Mouse (Mus musculus) embryonic stem cell, embryonic (primary cell): ENCODE measurements at regions not wholly inside any gene's neighbourhood (a gene's known extent, or its start where the extent isn't known, plus 50 kb on each side); places are given as distances from the start of the nearest gene placed in this dataset.

Experiments
- CTCF ChIA-PET, 4 experiments: fragments of 300-600 bp in 2 of 4; fragments of 350-600 bp in 2 of 4; sonication (Branson Sonifier 250); formaldehyde crosslinking; loops; one replicate each; lab custom pipeline; 2022; ENCODE audit warnings: inconsistent platforms in 2 of 4; lab: Charles Lee
- POLR2A ChIA-PET, 4 experiments: fragments of 300-600 bp in 2 of 4; fragments of 350-600 bp in 2 of 4; sonication (Branson Sonifier 250); formaldehyde crosslinking; loops; one replicate each; lab custom pipeline; 2022; ENCODE audit warnings: antibody characterized with exemption in 4 of 4, inconsistent platforms in 1 of 4; lab: Charles Lee

DNA sequence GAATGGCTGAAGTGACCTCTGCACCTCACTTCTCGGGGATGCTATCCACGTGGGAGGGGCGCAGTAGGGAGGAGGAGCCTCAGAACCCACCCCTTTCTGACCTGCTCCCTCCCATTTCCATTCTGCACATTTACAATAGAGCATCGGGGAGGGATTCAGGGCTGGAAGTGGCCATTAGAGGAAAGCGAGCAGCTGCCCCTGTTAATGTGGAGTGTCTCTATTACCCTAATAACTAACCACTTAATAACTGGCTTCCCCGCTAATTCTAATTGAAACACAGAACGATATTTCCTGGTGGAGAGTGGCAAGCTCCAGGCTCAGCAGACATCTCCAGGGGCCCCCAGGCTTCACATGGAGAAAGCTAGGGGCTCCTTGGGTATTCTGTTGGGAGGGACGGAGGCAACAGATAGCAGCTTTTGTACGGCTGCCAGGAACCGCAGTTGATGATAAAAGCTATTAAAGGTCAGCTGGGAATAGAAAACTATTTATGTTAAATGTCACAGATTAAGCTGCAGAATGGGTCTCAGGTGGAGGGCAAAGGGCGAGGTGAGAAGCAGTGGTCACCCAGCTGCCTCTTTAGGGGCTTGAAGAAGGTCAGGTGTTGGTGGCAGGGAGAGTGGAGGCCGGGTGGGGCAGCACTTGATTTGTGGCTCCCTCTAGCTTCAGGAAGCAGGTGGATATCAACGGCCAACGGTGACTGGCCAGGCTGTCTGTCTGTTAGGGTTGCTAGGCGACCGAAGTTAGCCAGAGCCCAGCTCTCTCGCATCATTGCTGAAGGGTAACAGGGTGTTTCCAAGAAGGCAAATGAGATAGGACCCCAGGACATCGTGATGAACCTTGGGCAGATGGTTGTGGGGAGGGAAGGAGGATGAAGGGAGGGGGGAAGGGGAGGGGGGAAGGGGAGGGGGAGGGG lies 118.4 kb upstream of the Sdk2 start:
- ChIA-PET CTCF (interaction anchor here (0.5 to 2.5 kb wide), 14 partner anchors 9 to 482 kb away, joined by 3 to 30 read pairs (median 4); no protein-coding TSS in a partner anchor), POLR2A (interaction anchor here (0.7 to 2.9 kb wide), 7 partner anchors 9 to 56 kb away, joined by 3 to 16 read pairs (median 4); no protein-coding TSS in a partner anchor)

DNA sequence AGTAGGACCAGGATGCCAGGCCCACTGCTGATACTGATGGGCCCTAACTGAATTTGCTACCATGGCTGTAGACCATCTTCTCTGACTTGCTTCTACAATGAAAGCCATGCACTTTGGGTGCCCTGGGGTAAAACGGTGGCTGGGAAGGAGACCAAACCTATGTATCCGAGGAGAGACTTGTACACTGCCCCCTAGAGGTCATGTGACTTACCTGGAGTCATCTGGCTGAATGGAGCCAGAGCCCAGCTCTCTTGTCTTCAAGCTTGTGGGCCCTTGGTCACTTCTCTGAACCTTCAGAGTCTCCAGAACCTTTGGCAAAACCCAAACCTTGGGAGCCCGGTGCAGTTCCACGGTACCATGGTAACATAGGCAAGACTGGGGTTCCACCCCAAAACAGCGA lies 117.6 kb upstream of the Sdk2 start:
- CTCF ChIA-PET = interaction anchor here (0.5 to 2.5 kb wide), 12 partner anchors 9 to 483 kb away, joined by 3 to 30 read pairs (median 4); no protein-coding TSS in a partner anchor
- POLR2A ChIA-PET = interaction anchor here in 2 of 4 experiments (0.5 to 2.4 kb wide), 6 partner anchors 10 to 216 kb away, joined by 3 to 16 read pairs (median 4); no protein-coding TSS in a partner anchor

DNA sequence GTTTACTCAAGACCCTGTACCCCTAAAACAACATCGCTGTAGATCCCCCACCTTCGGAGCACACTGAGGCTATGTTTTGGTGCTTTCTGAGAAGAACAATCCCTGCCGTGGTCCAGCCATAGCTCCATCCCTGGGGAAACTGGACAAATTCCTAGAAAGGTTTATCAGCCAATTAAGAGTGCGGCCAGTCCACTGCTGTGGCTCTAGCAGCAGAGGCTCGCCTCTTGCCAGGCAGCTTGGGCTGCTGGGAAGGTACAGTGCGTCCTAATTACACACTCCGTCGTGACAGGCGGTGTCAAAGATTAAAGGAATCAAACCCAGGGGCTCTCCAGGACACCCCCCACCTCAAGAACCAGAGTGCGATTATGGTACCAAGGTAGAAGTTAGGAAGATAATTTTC lies 116.4 kb upstream of the Sdk2 start:
- ChIA-PET POLR2A (interaction anchor here in 3 of 4 experiments (0.8 to 1.7 kb wide), 5 partner anchors 10 to 111 kb away, joined by 4 to 10 read pairs (median 5); no protein-coding TSS in a partner anchor), CTCF (interaction anchor here in 2 of 4 experiments (0.6 to 2.4 kb wide), 4 partner anchors 11 to 573 kb away, joined by 3 to 7 read pairs (median 4); no protein-coding TSS in a partner anchor)

DNA sequence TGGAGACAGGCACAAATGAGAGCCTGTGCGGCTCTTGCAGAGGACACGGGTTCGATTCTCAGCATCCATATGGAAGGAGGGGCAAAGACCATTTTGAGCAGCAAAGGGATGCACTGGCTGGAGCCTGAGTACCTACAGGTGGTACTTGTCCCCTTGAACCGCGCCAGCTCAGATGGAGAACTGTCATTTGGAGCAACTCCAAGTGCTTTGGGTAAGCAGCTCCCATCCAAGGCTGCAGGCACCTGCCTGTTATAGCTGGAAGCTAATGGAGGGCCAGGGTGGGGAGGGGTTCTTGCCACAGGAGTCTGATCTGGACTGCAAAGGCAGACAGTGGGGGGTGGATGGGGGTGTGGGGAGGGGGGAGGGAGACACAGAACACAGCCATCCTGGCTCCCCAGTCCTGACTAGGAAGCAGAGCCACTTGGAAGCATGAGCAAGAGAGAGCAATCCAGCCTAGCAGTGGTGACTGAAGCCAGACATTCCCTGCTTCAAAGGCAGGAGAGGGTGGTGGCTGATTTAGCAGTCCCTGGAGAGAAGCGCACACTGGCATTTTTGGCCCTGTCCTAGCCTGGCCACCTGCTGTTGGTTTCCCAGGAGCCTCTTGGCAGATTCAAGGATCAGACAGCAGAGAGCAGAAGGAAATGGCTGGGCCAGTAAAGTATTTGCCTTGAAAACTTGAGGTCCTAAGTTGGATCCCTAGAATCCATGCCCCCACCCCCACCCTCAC lies 112.1 kb upstream of the Sdk2 start:
- CTCF ChIA-PET = no interaction called here
- POLR2A ChIA-PET = interaction anchor here in 3 of 4 experiments (0.5 to 0.7 kb wide), 4 partner anchors 12 to 449 kb away, joined by 3 to 5 read pairs (median 4); no protein-coding TSS in a partner anchor

DNA sequence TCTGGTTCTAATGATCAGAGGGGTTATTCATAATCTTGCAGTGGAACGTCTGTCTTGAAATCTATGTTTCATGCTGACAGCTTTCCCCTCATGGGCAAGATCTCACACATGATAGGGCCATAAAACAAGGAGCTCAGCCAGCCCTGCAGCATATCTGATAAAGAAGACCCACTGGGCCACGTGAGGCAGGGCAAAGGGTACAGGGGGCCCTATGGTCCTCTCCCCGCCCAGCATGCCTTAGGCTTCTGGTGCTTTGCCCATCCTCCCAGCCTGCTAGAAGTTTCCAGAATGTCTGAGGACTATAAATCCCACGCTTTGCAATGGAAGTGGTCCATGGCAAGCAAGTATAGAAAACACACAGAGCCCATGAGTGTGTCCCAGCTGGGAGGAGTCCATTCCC lies 110.9 kb upstream of the Sdk2 start:
- CTCF ChIA-PET = no interaction called here
- POLR2A ChIA-PET = no interaction called here

DNA sequence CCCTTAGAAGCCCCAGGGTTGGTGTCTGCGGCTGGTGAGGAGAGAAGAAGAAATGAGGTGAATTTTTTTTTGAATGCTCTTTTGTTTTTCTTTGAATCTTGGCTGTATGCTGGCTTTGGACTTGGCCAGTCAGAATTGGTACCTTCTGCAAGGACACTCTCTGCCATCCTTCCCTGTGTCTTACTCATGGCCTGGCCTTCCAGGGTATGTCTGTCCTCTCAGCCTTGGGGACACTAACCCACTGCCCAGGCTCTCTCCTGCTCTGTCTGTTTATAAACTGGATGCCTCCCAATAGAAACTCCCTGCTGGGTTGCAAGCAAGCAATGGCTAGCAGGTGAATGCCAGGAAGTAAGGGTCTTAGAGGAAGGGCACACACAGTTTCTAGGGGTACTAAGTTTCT lies 110.4 kb upstream of the Sdk2 start:
- ChIA-PET CTCF (interaction anchor here in 1 of 4 experiments (0.6 kb wide), 1 partner anchor 360 kb away, joined by 4 read pairs; no protein-coding TSS in a partner anchor), POLR2A (no interaction called here)

DNA sequence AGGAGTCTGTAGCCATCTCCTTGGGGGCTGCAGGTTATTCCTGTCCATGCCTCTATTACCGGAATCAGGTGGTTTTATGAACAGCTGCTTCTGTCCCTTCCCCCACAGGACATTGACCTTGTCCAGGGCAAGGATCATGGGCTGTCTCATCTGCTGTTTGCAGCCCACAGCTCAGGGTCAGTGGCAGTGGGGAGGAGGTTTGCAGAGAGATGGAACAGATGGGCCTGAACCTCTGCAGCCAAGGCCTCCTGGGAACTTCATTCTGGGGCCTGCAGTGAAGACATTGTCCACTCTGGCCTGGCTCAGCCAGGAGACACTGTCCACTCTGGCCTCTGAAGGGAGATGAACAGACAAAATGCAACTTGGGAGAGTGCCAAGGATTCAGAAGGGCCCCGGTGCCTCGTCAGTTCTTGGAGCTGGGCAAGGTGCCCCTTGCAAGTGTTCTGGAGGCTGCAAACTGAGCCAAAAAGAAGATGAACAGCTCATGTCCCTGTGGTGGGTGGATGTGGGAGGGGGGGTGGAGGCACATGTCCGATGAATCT lies 109.9 kb upstream of the Sdk2 start:
- ChIA-PET CTCF (interaction anchor here in 2 of 4 experiments (0.6 kb wide), 2 partner anchors 87 to 361 kb away, joined by 4 read pairs; no protein-coding TSS in a partner anchor), POLR2A (interaction anchor here in 2 of 4 experiments (0.5 to 0.6 kb wide), 3 partner anchors 50 to 395 kb away, joined by 3 read pairs; no protein-coding TSS in a partner anchor)

DNA sequence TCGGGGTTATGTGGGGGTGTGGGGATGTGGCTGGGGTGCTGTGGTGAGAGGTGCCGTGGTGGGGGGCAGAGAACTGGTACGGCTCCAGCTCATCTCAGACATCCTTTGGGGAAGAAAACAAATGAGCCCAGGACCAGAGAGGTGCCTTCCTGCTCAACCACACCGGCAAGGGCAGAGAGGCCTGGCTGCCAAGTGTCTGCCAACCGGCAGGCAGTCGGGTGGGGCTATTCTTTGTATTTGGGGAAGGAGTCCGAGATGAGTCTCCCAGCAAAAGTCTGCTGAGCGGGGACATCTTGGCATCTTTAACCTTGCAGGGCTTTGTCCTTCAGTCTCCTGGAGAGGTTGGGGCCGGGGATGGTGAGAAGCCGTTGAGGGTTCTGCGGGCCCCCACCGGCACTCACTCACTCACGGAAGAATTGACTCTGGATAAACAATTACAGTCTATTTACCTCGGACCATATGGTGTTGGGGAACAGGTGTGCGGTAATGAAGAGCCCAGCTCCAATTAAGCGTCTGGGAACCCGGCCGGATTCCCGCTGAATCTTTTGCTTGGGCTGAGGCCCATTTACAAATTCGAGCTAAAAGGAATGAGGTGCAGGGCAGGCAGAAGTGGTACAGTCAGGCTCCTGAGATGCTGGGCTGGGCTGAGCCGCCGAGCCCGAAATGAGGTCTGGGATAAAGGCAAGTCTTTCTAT lies 108.7 kb upstream of the Sdk2 start:
- CTCF ChIA-PET = no interaction called here
- POLR2A ChIA-PET = no interaction called here

DNA sequence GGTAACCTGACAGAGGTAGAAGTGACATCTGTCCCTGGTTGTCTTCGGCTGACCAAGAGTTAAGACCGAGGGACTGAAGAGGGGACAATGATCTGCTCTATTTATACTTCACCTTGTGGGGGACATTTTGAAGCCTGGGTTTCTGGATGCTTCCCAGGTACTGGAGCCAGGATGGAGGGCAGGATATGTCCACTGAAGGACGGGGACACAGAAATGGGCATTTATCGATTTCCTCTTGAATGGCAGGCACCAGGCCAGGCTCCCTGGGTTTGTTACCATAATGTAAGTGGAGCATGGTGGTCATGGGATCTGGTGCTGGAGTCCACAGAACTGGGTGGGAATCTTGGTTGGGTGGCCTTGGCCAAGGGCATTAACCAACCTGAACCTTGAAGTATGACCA lies 108.0 kb upstream of the Sdk2 start:
- ChIA-PET CTCF (no interaction called here), POLR2A (no interaction called here)

DNA sequence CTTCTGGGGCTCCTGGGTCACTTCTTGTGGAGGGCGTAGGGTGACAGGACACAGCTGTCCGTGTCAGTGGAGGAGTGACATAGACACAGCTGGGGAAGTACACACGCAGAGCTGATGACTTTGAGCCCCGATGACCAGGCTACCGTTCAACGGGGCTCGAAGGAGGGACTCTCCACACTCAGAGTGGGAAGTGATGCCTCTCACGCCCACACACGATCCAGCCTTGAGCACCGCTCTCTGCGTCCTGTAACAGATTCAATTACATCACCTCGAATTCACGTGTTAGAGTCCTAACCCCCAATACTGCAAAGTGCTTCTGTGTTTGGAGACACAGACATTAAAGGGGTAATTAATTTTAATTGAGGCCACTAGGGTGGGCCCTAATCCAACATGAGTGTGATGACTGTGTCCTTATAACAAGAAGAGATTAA lies 101.4 kb upstream of the Sdk2 start:
- ChIA-PET POLR2A (interaction anchor here in 1 of 4 experiments (2.0 kb wide), 1 partner anchor 8 kb away, joined by 4 read pairs; no protein-coding TSS in a partner anchor), CTCF (no interaction called here)

DNA sequence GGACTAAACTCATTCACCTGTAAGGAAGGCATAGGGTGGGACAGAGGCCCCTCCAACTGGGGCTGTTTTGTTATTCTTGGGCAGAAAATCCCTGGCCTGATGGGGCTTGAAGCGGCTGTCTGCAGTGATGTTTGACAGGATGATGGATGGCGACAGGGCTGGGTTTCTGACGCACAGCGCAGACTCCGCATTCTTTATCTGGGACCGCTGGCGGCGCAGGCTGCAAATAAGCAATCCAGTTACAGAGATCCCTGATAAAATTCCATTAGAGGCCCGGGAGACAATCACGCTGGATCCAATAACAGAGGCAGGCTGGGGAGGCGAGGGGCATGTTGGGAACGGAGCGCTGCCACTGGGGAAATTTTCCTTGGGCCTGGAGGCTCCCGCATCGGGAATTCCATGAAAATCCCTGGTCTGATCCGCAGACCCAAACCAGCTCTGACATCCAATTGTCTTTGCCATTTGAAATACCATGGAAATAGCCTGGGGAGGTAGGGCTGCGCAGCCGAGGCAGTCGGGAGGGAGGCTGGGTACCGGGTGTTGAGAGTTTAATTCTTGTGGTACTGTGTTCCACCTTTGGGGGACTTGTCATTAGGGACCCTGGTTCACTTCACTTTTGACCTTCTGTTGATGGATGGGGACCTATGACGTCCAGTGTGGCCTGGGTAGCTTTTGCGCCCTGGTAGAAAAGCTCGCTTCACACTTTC lies 99.0 kb upstream of the Sdk2 start:
- POLR2A ChIA-PET = interaction anchor here in 1 of 4 experiments (0.9 kb wide), 1 partner anchor 976 kb away, joined by 3 read pairs; no protein-coding TSS in a partner anchor
- CTCF ChIA-PET = no interaction called here

DNA sequence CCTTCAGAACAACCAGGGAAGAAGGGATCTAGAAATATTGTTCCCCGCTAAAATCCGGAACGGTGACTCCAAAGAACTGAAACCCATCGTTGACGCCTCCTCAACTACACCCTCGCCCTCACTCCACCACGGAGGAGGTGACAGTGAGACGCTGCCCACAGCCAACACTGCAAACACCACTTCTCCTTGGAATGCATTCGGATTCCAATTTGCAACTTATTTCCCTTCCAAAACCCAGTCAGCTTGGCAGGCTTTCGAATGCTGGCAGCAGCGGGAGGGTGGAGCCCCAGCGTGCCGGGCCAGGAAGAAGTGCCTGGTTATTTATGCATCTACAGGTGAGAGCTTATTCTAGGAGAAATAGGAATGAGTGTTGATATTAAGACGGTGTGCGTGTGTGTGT lies 85.9 kb upstream of the Sdk2 start:
- CTCF ChIA-PET = no interaction called here
- POLR2A ChIA-PET = no interaction called here

DNA sequence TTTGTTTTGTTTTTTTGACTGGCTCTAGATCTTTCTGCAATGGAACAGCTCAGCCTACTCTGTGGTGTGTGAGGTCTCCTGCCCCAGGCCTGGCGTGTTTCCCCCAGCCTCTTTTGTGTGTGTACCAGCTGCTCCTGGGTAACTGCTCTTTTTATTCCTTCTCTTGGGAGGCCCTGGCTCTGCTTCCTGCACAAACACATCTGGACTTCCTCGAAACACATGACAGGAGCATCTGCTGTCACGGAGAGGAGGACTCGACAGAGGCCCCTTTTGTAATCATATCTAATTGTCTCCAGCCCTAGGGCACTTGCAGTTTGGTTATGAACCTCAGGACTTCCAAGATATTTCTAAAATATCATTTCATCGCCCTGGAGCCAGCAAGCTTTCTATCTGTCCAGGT lies 79.5 kb upstream of the Sdk2 start:
- ChIA-PET POLR2A (no interaction called here), CTCF (interaction anchor here in 1 of 4 experiments (0.7 kb wide), 1 partner anchor 46 kb away, joined by 4 read pairs; no protein-coding TSS in a partner anchor)

DNA sequence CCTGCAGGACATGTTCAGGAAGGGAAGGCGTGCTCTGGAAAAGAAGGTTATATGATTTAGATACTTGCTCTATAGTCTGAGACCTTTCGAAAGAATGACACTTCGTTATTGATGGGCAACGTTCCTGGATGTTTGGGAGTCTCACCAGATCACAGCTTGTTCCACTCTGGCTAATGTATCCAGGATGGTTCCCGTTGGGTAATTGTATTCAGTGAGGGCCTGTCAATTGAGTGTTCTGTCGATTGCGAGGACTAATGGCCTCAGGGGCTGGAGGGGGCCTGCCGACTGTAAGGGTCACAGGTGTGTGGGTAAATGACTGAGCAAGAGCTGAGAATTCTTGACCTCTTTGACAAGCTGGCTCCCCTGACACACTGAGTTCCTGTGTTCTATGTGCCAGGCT lies 62.4 kb upstream of the Sdk2 start:
- CTCF ChIA-PET = interaction anchor here in 2 of 4 experiments (1.0 to 1.2 kb wide), 2 partner anchors 65 to 507 kb away, joined by 3 to 4 read pairs; no protein-coding TSS in a partner anchor
- POLR2A ChIA-PET = interaction anchor here in 2 of 4 experiments (0.5 to 1.7 kb wide), 6 partner anchors 9 to 747 kb away, joined by 3 to 4 read pairs (median 3); partner anchors contain the start of gene Cdc42ep4 (in 1 of the 2)

DNA sequence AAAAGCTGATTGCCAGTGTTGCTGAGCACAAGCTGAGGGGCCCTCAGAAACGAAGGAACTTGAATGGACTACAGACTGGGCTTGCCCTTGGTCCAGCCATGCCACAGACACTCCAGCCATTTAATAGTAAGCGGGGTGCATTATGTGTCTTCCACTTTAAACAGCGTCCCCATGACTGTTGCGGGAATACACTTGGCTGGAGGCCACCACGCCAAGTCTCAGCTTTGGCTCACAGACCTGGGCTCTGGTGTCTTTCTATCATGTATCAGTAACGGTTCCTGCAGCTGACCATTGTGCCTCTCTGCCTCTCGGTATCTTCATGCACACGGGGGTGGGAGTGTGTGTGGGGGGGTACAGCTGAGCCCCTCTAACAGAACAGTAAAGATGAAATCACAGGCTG lies 62.0 kb upstream of the Sdk2 start:
- POLR2A ChIA-PET = interaction anchor here in 2 of 4 experiments (0.9 to 1.7 kb wide), 5 partner anchors 9 to 377 kb away, joined by 3 to 4 read pairs (median 3); partner anchors contain the start of gene Cdc42ep4 (in 1 of the 2)
- CTCF ChIA-PET = interaction anchor here in 1 of 4 experiments (1.0 kb wide), 1 partner anchor 66 kb away, joined by 3 read pairs; no protein-coding TSS in a partner anchor

DNA sequence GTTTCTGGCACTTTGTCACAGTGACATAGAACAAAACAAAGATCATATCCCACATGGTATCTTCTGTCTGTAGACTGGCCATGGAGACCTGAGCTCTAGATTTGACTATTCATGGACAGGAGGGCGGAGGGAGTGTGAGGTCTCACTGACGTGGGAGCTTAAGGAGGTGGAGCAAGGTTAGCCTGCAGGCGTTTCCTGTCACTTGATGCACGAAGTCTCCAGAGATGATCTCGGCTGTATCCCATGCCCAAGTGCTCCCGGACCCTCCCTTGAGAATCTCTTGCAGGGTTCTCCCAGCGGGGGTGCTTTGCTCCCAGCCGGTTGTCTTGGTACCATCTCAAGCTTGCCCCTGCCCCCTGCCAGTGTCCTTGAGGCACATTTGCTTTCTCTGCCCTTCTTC lies 60.6 kb upstream of the Sdk2 start:
- CTCF ChIA-PET = interaction anchor here in 3 of 4 experiments (0.5 to 1.0 kb wide), 6 partner anchors 8 to 801 kb away, joined by 3 to 11 read pairs (median 4); no protein-coding TSS in a partner anchor
- POLR2A ChIA-PET = interaction anchor here in 3 of 4 experiments (0.6 to 1.0 kb wide), 3 partner anchors 9 to 67 kb away, joined by 3 to 5 read pairs (median 3); partner anchors contain the start of gene Sdk2 (in 1 of the 3)

DNA sequence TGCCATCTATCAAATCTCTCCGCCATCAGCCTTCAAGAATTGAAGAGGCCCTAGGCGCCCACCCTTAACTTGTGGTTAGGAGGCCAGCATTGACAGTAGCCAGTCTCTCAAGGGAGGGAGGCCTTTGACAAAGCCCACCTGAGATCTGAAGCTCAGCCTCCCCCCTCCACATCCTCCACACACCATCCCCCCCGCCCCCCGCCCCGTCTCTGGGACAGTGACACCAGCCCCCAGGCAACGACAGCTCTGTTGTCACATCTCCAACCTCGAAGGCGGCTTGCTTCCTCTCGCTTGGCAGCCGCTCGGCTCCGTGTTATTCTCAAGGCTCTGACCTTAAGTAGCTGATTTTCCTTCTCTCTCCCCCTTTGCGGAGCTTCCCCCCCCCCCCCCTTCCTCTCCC lies 55.3 kb upstream of the Sdk2 start:
- CTCF ChIA-PET = interaction anchor here in 1 of 4 experiments (0.5 to 0.6 kb wide), 2 partner anchors 357 to 982 kb away, joined by 3 to 4 read pairs; no protein-coding TSS in a partner anchor
- POLR2A ChIA-PET = interaction anchor here in 1 of 4 experiments (0.5 kb wide), 1 partner anchor 221 kb away, joined by 3 read pairs; no protein-coding TSS in a partner anchor
